Mouse (Mus musculus) kidney, adult 2 months (tissue): Measurements from ENCODE around the gene Esrrg. TPM values are rescaled to one million over a fixed set of nuclear protein-coding genes. Genes with fewer than 3 reads are reported as not detected.
A peak's percentile ranks its signal among the peaks of the same experiment; 100 is the strongest.

Source experiments
- DNase-seq: peaks from one replicate; pipeline ENCODE4 v3.0.0; 2021
- H3K27ac ChIP-seq: fragments of 200-500 bp; 2 replicates; pipeline ENCODE4 v1.5.1; 2012; ENCODE audit warnings: low read depth, low read length, control low read depth, inconsistent platforms; ENCODE audit not compliant: insufficient read depth
- H3K27me3 ChIP-seq: fragments of 200-500 bp; replicated peaks from 2 replicates; pipeline ENCODE4 v1.6.1; 2012; ENCODE audit warnings: mild to moderate bottlenecking, moderate library complexity, low read length, inconsistent platforms; ENCODE audit not compliant: control insufficient read depth, insufficient read depth
- H3K36me3 ChIP-seq: fragments of 200-500 bp; 2 replicates; pipeline ENCODE4 v1.6.1; 2012; ENCODE audit warnings: mild to moderate bottlenecking, moderate library complexity, low read length, inconsistent platforms; ENCODE audit not compliant: control insufficient read depth, insufficient read depth
- H3K4me1 ChIP-seq: fragments of 200-500 bp; 2 replicates; pipeline ENCODE4 v1.6.1; 2011; ENCODE audit warnings: low read length; ENCODE audit not compliant: control insufficient read depth, insufficient read depth
- H3K4me3 ChIP-seq: fragments of 200-500 bp; 2 replicates; pipeline ENCODE4 v1.5.1; 2011; ENCODE audit warnings: mild to moderate bottlenecking, low read depth, low read length, control low read depth; ENCODE audit not compliant: insufficient read depth
- CTCF ChIP-seq: fragments of 200-500 bp; conservative IDR thresholded peaks from 2 replicates; pipeline ENCODE4 v1.5.1; 2011; ENCODE audit warnings: low read depth, mild to moderate bottlenecking, control low read depth, low read length, moderate library complexity, mixed read lengths; ENCODE audit not compliant: insufficient read depth, insufficient read length
- POLR2A ChIP-seq: fragments of 200-500 bp; IDR thresholded peaks from one replicate; pipeline ENCODE4 v1.6.1; 2011; ENCODE audit warnings: low read depth, low read length, control low read depth
- WGBS: fragments of 180-500 bp; shearing (Covaris S2); methylation state at CpG from one replicate; pipeline ENCODE4 v1.1.7; 2018; 5-methylcytosine and 5-hydroxymethylcytosine counted together
- polyA plus RNA-seq: library from polyadenylated mRNA; depleted of rRNA; stranded (reverse); fragments of >200 nt; gene quantifications from 2 replicates; pipeline ENCODE4 v1.2.3, GENCODE M21; 2012

The Esrrg gene
- polyA plus RNA-seq, 1 experiment: 24.2 TPM

DNA sequence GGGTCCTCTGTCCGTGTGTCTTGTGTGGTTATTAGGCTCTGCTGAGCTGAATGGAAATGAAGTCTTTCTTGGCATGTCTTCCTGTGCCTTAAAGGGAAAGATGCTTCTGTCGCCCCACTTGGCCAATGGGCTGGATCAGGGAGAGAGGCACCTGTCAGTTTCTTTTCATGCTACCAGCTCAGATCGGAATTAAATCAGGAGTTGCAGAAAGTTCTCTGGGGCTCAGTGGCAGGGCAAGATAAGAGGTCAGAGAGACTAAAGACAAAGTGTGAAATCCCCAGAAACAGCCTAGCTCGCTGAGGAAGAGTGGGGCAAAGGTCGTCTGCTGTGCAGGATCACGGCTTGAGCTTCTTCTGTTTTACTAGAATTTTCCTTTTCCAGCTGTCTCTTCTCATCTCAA lies 97.5 kb downstream of the Esrrg start:
- no peaks in the 10 kb centered on the region for H3K27me3 ChIP-seq
- TF ChIP-seq CTCF: no peak
- TF ChIP-seq POLR2A: no peak
- peaks cover 5% of the 10 kb centered on the region for H3K4me1 ChIP-seq
- WGBS: 37% methylated on average over 6 of the region's 6 CpGs
- H3K4me3 ChIP-seq: no peak overlapping the region
- H3K27ac ChIP-seq: no peak overlapping the region
- H3K36me3 ChIP-seq: no peaks in the 10 kb centered on the region; the same call in 1 of the 2 replicates
- peak; percentile 62 for DNase-seq

DNA sequence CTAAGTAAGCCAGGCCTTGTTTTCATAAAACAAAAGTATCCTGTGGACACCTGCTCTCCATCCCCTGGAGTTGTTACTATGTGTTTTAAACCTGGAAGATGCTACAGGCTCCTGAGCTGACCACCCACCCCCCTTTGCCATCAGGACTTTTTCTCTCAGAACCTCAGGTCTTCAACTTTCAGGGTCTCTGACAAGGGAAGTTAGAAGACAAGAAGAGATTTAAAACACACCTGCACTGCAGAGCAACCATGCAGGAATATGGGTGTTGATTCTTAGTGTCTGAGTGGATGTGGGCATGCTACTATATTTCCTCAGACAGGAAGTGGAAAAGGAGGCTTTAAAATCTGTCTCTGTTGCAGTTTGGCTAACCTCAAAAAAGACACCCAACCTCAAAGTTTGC lies 98.6 kb downstream of the Esrrg start:
- Histone ChIP-seq H3K4me3 (no peak overlapping the region), H3K4me1 (peaks cover 5% of the 10 kb centered on the region), H3K36me3 (no peaks in the 10 kb centered on the region; the same call in 1 of the 2 replicates), H3K27me3 (no peaks in the 10 kb centered on the region), H3K27ac (no peak overlapping the region)
- no peak for DNase-seq
- TF ChIP-seq CTCF (no peak), POLR2A (no peak)

DNA sequence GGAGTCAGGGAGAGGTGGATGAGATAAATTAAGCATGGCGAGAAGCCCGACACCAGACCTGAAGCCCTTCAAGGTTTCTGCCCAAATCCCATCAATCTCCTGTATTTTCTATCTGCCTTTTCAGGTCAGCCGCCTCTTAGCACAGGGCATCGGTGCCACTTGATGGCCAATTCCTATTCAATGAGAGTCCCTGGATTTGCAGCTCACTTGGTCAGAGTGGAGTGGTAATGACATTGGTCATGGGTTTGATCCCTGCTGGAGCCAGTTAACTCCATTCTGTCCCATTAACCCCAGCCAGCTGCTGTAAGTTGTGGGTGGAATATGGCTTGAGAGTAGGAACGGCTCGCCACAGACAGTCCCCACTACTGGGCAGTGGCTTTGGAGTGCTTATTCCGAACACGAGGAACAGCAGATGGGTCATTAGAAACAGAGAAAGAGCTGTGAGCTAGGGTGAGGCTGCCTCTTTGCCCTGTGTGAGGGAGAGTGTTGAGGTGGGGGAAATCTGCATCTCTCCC lies 101.9 kb downstream of the Esrrg start:
- 85% methylated on average over 8 of the region's 8 CpGs for whole genome bisulfite sequencing
- no peak overlapping the region for H3K27ac ChIP-seq
- peaks cover 5% of the 10 kb centered on the region for H3K4me1 ChIP-seq
- H3K36me3 ChIP-seq: no peaks in the 10 kb centered on the region; the same call in 1 of the 2 replicates
- H3K4me3 ChIP-seq: no peak overlapping the region
- no peak for DNase-seq
- H3K27me3 ChIP-seq: no peaks in the 10 kb centered on the region
- TF ChIP-seq CTCF: no peak
- TF ChIP-seq POLR2A: no peak

DNA sequence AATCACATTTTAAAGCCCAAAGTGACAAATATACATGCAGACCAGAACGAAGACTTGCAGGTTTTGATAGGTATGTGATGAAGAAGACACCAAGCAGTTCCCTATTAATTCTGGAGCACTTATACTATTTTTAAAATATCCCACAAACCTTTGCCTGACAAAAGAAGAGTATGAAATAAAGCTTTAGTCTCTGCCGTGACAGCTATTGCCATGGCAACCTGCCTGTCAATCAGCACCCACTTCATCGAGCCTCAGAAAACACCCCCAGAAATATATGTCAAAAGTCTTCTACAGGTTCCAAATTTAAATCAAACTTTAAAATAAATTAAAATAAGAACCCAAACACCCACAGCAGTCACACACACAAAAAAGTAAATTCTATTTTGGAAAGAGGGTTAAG lies 112.4 kb downstream of the Esrrg start:
- H3K36me3 ChIP-seq: no peaks in the 10 kb centered on the region
- no peak for DNase-seq
- 73% methylated on average over 3 of the region's 3 CpGs for WGBS

DNA sequence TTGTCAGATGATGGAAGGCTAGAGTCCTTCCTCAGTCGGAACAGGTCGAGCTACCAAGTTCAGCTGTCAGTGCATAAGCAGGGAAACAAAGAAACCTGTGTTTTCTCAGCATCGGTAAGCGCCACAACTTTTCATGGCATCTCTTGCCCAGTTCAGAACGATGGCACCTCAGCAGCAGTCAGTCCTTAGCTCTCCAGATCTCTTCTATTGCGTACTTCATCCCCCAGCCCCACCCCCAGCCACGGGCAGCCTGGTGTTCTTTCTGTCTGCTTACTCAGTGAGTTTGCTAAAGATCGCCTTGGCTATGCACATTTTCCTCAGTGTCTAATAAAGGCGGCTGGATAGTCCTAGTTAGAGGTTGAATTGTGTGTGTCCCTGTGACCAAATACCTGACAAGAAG lies 113.4 kb downstream of the Esrrg start:
- H3K36me3 ChIP-seq: no peaks in the 10 kb centered on the region
- H3K4me1 ChIP-seq: no peaks in the 10 kb centered on the region
- no peaks in the 10 kb centered on the region for H3K27me3 ChIP-seq
- H3K4me3 ChIP-seq: no peak overlapping the region
- WGBS: 70% methylated on average over 9 of the region's 9 CpGs
- no peak for DNase-seq
- no peak for TF ChIP-seq CTCF
- TF ChIP-seq POLR2A: no peak
- H3K27ac ChIP-seq: no peak overlapping the region

More for the DNA sequence above, 112.4 kb downstream of the Esrrg start:
- no peaks in the 10 kb centered on the region for H3K4me1 ChIP-seq
- H3K27ac ChIP-seq: no peak overlapping the region
- H3K27me3 ChIP-seq: no peaks in the 10 kb centered on the region
- TF ChIP-seq CTCF (no peak), POLR2A (no peak)
- no peak overlapping the region for H3K4me3 ChIP-seq

DNA sequence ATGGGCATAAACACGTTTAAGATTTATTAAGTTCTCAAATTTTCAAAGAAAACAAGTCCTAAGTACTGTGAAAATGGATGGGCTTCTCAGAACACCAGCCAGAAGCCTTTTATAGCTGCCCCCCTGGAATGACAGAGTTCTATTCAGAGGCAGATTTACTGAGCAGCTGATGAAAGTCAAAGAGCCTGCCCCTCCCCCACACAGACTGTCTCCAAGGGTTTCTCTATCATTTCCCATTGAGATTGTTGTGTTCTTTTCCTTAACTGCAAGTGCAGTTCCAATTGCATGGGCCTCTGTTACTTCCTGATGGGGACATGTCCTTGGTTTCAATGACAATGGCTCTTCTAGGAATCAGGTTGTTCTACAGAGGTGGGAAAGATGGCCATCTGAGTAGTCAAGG lies 116.1 kb downstream of the Esrrg start:
- WGBS: 60% methylated on average over 1 of the region's 1 CpGs
- Histone ChIP-seq H3K36me3 (no peaks in the 10 kb centered on the region), H3K4me3 (no peak overlapping the region), H3K27ac (no peak overlapping the region), H3K27me3 (no peaks in the 10 kb centered on the region), H3K4me1 (no peaks in the 10 kb centered on the region)
- TF ChIP-seq POLR2A (no peak), CTCF (no peak)
- DNase-seq: no peak

DNA sequence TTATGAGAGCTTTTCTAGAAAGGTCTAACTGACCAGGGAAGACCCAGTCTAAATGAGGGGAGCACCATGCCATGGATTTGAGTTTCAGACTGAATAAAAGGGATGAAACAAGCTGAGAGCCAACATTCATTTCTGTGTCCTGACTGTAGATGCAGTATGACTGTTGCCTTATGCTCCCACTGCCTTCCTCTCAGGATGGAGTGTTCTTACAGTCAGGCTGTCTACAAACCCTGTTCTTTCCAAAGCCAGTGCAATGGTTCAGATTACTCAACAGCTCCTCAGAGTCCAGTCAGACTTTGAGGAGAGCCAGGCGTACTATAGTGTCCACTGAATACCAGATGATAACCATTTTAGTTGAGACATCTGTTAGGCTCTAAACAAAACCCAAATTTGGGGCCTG lies 116.8 kb downstream of the Esrrg start:
- H3K27me3 ChIP-seq: no peaks in the 10 kb centered on the region
- H3K36me3 ChIP-seq: no peaks in the 10 kb centered on the region
- no peak overlapping the region for H3K4me3 ChIP-seq
- 96% methylated on average over 1 of the region's 1 CpGs for WGBS
- no peaks in the 10 kb centered on the region for H3K4me1 ChIP-seq
- H3K27ac ChIP-seq: no peak overlapping the region
- TF ChIP-seq CTCF (no peak), POLR2A (no peak)
- DNase-seq: no peak
